Mouse (Mus musculus) hindbrain, embryonic 10.5 days (tissue): Measurements from ENCODE around the gene 1700080E11Rik. TPM values are rescaled to one million over a fixed set of nuclear protein-coding genes. Genes with fewer than 3 reads are reported as not detected.

Experiments
- polyA plus RNA-seq: library from polyadenylated mRNA; unstranded; fragments of >200 nt; fragmentation: Nextera tagmentation; extraction: Ambion mirVana; gene quantifications from 2 replicates; pipeline ENCODE4 v1.2.1, GENCODE M21; 2016

1700080E11Rik gene
- polyA plus RNA-seq, 1 experiment from 2014 or later: not detected

Other genes starting within 250 kb of the 1700080E11Rik start
- gene Mrpl3, start 91.9 kb downstream of the 1700080E11Rik start, polyA plus RNA-seq: 101 and 110 TPM in 2 replicates
- gene Nudt16, start 13.3 kb downstream of the 1700080E11Rik start, polyA plus RNA-seq: 14.0 and 14.8 TPM in 2 replicates